Mouse (Mus musculus): ENCODE measurements around the gene 1700056E22Rik.

DNA sequence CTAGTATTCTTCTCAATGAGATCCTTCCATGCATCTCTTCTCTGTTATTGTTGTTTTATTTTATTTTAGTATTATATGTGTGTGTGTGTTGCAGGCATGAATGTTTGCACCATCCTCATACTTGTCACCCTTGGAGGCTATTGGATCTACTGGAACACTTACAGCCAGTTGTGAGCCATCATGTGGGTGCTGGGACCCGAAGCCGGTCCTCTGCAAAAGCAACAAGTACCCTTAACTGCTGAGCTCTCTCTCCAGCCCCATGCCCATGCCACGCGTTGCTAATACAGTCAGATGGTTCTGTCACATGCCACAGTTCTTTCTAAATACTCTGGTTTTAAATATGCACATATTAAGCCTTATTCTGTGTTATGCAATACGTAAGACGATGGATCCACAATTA, 22.8 kb downstream of the 1700056E22Rik start:
- no peak for TF ChIP-seq CTCF (IDR thresholded peaks at IDR 0.05; ENCODE audit: control insufficient read depth, insufficient read depth, insufficient replicate concordance, low read depth, low read length)
- TF ChIP-seq POLR2A (IDR thresholded peaks at IDR 0.05; ENCODE audit: control insufficient read depth, low read depth, low read length): no peak

Measured in testis, adult 2 months (tissue).